Mouse (Mus musculus) adrenal gland, adult 2 months (tissue): ENCODE results near the gene Zfp536. TPM values are rescaled to one million over a fixed set of nuclear protein-coding genes. Genes with fewer than 3 reads are reported as not detected.
"Not testable (repeated sequence)": the region's sequence is repeated elsewhere in the genome, so short reads cannot be mapped to it uniquely, and the experiment has no call there.

Experiments used
- DNase-seq: peaks from one replicate; pipeline ENCODE4 v3.0.0; 2021
- polyA plus RNA-seq: library from polyadenylated mRNA; depleted of rRNA; stranded (reverse); fragments of >200 nt; gene quantifications from 2 replicates; pipeline ENCODE4 v1.2.3, GENCODE M21; 2012
- total RNA-seq, 2 experiments: library from RNA; stranded (reverse); gene quantifications; 2 replicates each; pipeline ENCODE4 v1.2.3; 2021

Gene Zfp536
- total and polyA plus RNA-seq, 3 experiments, result 1.00 to 8.4 (median 5.2) TPM

GRCm38 (mm10) chr7:37758886-37759285, 14.6 kb downstream of the Zfp536 start:
- peak; percentile 54 for DNase-seq

GRCm38 (mm10) chr7:37753024-37753423, 20.4 kb downstream of the Zfp536 start:
- no peak for DNase-seq

- peak; percentile 29 for DNase-seq
These were observed 27.2 kb downstream of the Zfp536 start for GRCm38 (mm10) chr7:37746133-37746761.

- peak; percentile 16 for DNase-seq
These were observed 30.1 kb downstream of the Zfp536 start for GRCm38 (mm10) chr7:37743350-37743749.

- no peak for DNase-seq
These were observed 36.2 kb downstream of the Zfp536 start for GRCm38 (mm10) chr7:37737191-37737590.

- DNase-seq, result no peak
These were observed 37.1 kb downstream of the Zfp536 start for GRCm38 (mm10) chr7:37736413-37736720.

- DNase-seq, result no peak
These were observed 37.6 kb downstream of the Zfp536 start for GRCm38 (mm10) chr7:37735707-37736412.

- DNase-seq, result no peak
These were observed 38.3 kb downstream of the Zfp536 start for GRCm38 (mm10) chr7:37735101-37735500.

- DNase-seq, result no peak
These were observed 38.9 kb downstream of the Zfp536 start for GRCm38 (mm10) chr7:37734576-37734975.

GRCm38 (mm10) chr7:37733996-37734395, 39.4 kb downstream of the Zfp536 start:
- DNase-seq, result no peak

GRCm38 (mm10) chr7:37732741-37733140, 40.7 kb downstream of the Zfp536 start:
- no peak for DNase-seq

GRCm38 (mm10) chr7:37727746-37728145, 45.7 kb downstream of the Zfp536 start:
- DNase-seq, result no peak

- DNase-seq, result no peak
These were observed 49.2 kb downstream of the Zfp536 start for GRCm38 (mm10) chr7:37724002-37724790.

- no peak for DNase-seq
These were observed 50.2 kb downstream of the Zfp536 start for GRCm38 (mm10) chr7:37723191-37723592.

- no peak for DNase-seq
These were observed 51.8 kb downstream of the Zfp536 start for GRCm38 (mm10) chr7:37721676-37722075.

- DNase-seq, result no peak
These were observed 54.6 kb downstream of the Zfp536 start for GRCm38 (mm10) chr7:37718671-37719402.

GRCm38 (mm10) chr7:37717071-37717470, 56.4 kb downstream of the Zfp536 start:
- DNase-seq, result no peak

GRCm38 (mm10) chr7:37716626-37717025, 56.8 kb downstream of the Zfp536 start:
- no peak for DNase-seq

GRCm38 (mm10) chr7:37704464-37704863, 69.0 kb downstream of the Zfp536 start:
- no peak for DNase-seq

- DNase-seq, result not testable (repeated sequence)
These were observed 76.1 kb downstream of the Zfp536 start for GRCm38 (mm10) chr7:37697378-37697777.

GRCm38 (mm10) chr7:37695066-37695465, 78.4 kb downstream of the Zfp536 start:
- no peak for DNase-seq

GRCm38 (mm10) chr7:37690606-37691005, 82.8 kb downstream of the Zfp536 start:
- DNase-seq, result no peak
